ENCODE assay signal across 10 mouse cellular contexts in genomic region chr19:59461481-59462421, GRCm38 (mm10). TPM values are rescaled to one million over a fixed set of nuclear protein-coding genes. Genes with fewer than 3 reads are reported as not detected.
DNase-seq lines count a peak whose midpoint lies in the region; ATAC-seq and TF ChIP-seq lines count a peak whose summit lies in the region.
"Had no signal": no experiment of that assay in that cellular context is flagged by ENCODE, and none has a peak within 500 bp of the region (broad histone marks: within the 10 kb centered on the region; RNA-seq: fewer than 3 reads in every experiment).

No protein-coding gene starts in this region.

- no peaks in the 10 kb centered on the region for H3K9me3 ChIP-seq in forebrain, embryonic 15.5 days
- H3K9me3 ChIP-seq in limb, embryonic 11.5 days (ENCODE audit: control insufficient read depth, low read length): no peaks in the 10 kb centered on the region
- H3K9me3 ChIP-seq in stomach, postnatal 0 days (ENCODE audit: control insufficient read depth, low read length): no peaks in the 10 kb centered on the region
- H3K9me3 ChIP-seq: heart, embryonic 12.5 days; megakaryocyte, embryonic 14.5 days had no signal

- H3K27me3 ChIP-seq in forebrain, embryonic 15.5 days: peaks cover 13% of the 10 kb centered on the region; the same call in 1 of the 2 replicates
- peaks cover 72% of the 10 kb centered on the region for H3K27me3 ChIP-seq in limb, embryonic 11.5 days (ENCODE audit: control insufficient read depth, insufficient read depth, low read length)
- H3K27me3 ChIP-seq in stomach, postnatal 0 days (ENCODE audit: control insufficient read depth, insufficient read depth, low read length): peaks cover 33% of the 10 kb centered on the region

- no peak for TF ChIP-seq EP300 in stomach, postnatal 0 days (optimal IDR thresholded peaks at IDR 0.05)

- no peak for ATAC-seq in CD4-positive, CD25-positive, alpha-beta regulatory T cell, adult 4 months
- no peak for ATAC-seq in forebrain, embryonic 15.5 days (replicated peaks)
- no peak for ATAC-seq in limb, embryonic 11.5 days (ENCODE audit: insufficient number of reproducible peaks, low FRiP score, low TSS enrichment, low read depth)
- ATAC-seq in stomach, postnatal 0 days (ENCODE audit: low FRiP score, low TSS enrichment): no peak

- H3K4me2 ChIP-seq in forebrain, embryonic 15.5 days (replicated peaks): peak overlapping the region; percentile 68
- H3K4me2 ChIP-seq in limb, embryonic 11.5 days (ENCODE audit: low read depth, severe bottlenecking): peak overlapping the region; percentile 30
- H3K4me2 ChIP-seq in stomach, postnatal 0 days (replicated peaks; ENCODE audit: low read depth): no peak overlapping the region
- H3K4me2 ChIP-seq: heart, embryonic 12.5 days had no signal

- no peaks in the 10 kb centered on the region for H3K36me3 ChIP-seq in forebrain, embryonic 15.5 days
- no peaks in the 10 kb centered on the region for H3K36me3 ChIP-seq in limb, embryonic 11.5 days (ENCODE audit: control insufficient read depth, insufficient read depth, low read length)
- no peaks in the 10 kb centered on the region for H3K36me3 ChIP-seq in stomach, postnatal 0 days (ENCODE audit: control insufficient read depth, insufficient read depth, low read length)
- H3K36me3 ChIP-seq: heart, embryonic 12.5 days had no signal

- peaks cover 56% of the 10 kb centered on the region for H3K4me1 ChIP-seq in forebrain, embryonic 15.5 days
- peaks cover 5% of the 10 kb centered on the region for H3K4me1 ChIP-seq in limb, embryonic 11.5 days (ENCODE audit: control insufficient read depth, insufficient read depth, low read length)
- H3K4me1 ChIP-seq in stomach, postnatal 0 days (replicated peaks; ENCODE audit: control insufficient read depth, insufficient read depth): no peaks in the 10 kb centered on the region

- 3% methylated on average over 36 of the region's 36 CpGs for WGBS in forebrain, embryonic 15.5 days
- under 1% methylated on average over 36 of the region's 36 CpGs for WGBS in limb, embryonic 11.5 days
- WGBS in stomach, postnatal 0 days: 5% methylated on average over 36 of the region's 36 CpGs

- H3K4me3 ChIP-seq in forebrain, embryonic 15.5 days: peak overlapping the region; percentile 60
- H3K4me3 ChIP-seq in limb, embryonic 11.5 days (ENCODE audit: low read depth, low read length): peak overlapping the region; percentile 34
- no peak overlapping the region for H3K4me3 ChIP-seq in stomach, postnatal 0 days (ENCODE audit: low read depth, low read length)
- H3K4me3 ChIP-seq: heart, embryonic 12.5 days had no signal

- H3K9ac ChIP-seq in forebrain, embryonic 15.5 days (replicated peaks): peak overlapping the region; percentile 70
- peak overlapping the region; percentile 47 for H3K9ac ChIP-seq in limb, embryonic 11.5 days (ENCODE audit: low read length)
- H3K9ac ChIP-seq in stomach, postnatal 0 days (ENCODE audit: low read length): no peak overlapping the region
- H3K9ac ChIP-seq: heart, embryonic 12.5 days had no signal

- peak; percentile 5 for DNase-seq in CD4-positive, CD25-positive, alpha-beta regulatory T cell, adult 2 months (ENCODE audit: low read depth, low spot score)
- peak; percentile 39 for DNase-seq in ZHBTc4 (ENCODE audit: low read depth, low spot score)
- peak; percentile 71 for DNase-seq in limb, embryonic 11.5 days (ENCODE audit: low spot score)
- DNase-seq in stomach, postnatal 0 days (ENCODE audit: low spot score): no peak
- DNase-seq in thymus, postnatal 25 days: no peak
- DNase-seq in right cerebral cortex, adult 18-20 months: no peak

- no peak for TF ChIP-seq CTCF in stomach, postnatal 0 days (IDR thresholded peaks at IDR 0.05; ENCODE audit: low read depth)

- H3K27ac ChIP-seq in forebrain, embryonic 15.5 days (replicated peaks): peak overlapping the region; percentile 29
- no peak overlapping the region for H3K27ac ChIP-seq in limb, embryonic 11.5 days (replicated peaks; ENCODE audit: low read depth, low read length)
- H3K27ac ChIP-seq in stomach, postnatal 0 days (replicated peaks): no peak overlapping the region

RNA-seq across cellular contexts. Expression of gene Emx2, which starts 3.6 kb away (rescaled TPM):
- polyA plus RNA-seq in CD4-positive, CD25-positive, alpha-beta regulatory T cell, adult 4 months (2017; shearing (Covaris generic)): not detected
- polyA plus RNA-seq in forebrain, embryonic 15.5 days (2015; fragmentation: Nextera tagmentation; extraction: Ambion mirVana): 14.7 and 19.9 TPM in 2 replicates
- polyA plus RNA-seq in limb, embryonic 11.5 days (2014; fragmentation: Nextera tagmentation; extraction: Ambion mirVana): 14.0 and 15.5 TPM in 2 replicates
- polyA plus RNA-seq in stomach, postnatal 0 days (2015; fragmentation: Nextera tagmentation; extraction: Ambion mirVana): 0.05 and 0.08 TPM in 2 replicates
- polyA plus RNA-seq: heart, embryonic 12.5 days had no signal

Comparison
In these comparisons a context has a peak if more than half of its experiments do, and no peak if none do; other contexts are left out.
1. DNase-seq: peak in CD4-positive, CD25-positive, alpha-beta regulatory T cell, adult 2 months (single experiment), ZHBTc4 (single experiment) and limb, embryonic 11.5 days (single experiment); none in stomach, postnatal 0 days (single experiment), thymus, postnatal 25 days (single experiment) and right cerebral cortex, adult 18-20 months (single experiment).
2. RNA of gene Emx2, which starts 3.6 kb away (polyA plus RNA-seq): 14.7 to 19.9 TPM in forebrain, embryonic 15.5 days and 14.0 to 15.5 TPM in limb, embryonic 11.5 days; 0.05 to 0.08 TPM in stomach, postnatal 0 days and not detected in CD4-positive, CD25-positive, alpha-beta regulatory T cell, adult 4 months; every median in the first group is over 10 times any median in the second.